Mouse (Mus musculus) olfactory bulb, adult 2 months (tissue): ENCODE data around the gene Cd2bp2. TPM values are rescaled to one million over a fixed set of nuclear protein-coding genes. Genes with fewer than 3 reads are reported as not detected.

Source experiments
- H3K27ac ChIP-seq: fragments of 200-500 bp; 2 replicates; pipeline ENCODE4 v1.5.1; 2012; ENCODE audit warnings: low read depth, low read length; ENCODE audit not compliant: insufficient read depth
- H3K4me1 ChIP-seq: fragments of 200-500 bp; 2 replicates; pipeline ENCODE4 v1.6.1; 2012; ENCODE audit warnings: low read length; ENCODE audit not compliant: control insufficient read depth, insufficient read depth
- H3K4me3 ChIP-seq: fragments of 200-500 bp; 2 replicates; pipeline ENCODE4 v1.5.1; 2012; ENCODE audit warnings: mild to moderate bottlenecking, low read depth, low read length, moderate library complexity; ENCODE audit not compliant: insufficient read depth
- CTCF ChIP-seq: fragments of 200-500 bp; IDR thresholded peaks from 2 replicates; pipeline ENCODE4 v1.5.1; 2012; ENCODE audit warnings: low read depth, mild to moderate bottlenecking, low read length, moderate library complexity; ENCODE audit not compliant: insufficient read depth
- POLR2A ChIP-seq: fragments of 200-500 bp; IDR thresholded peaks from 2 replicates; pipeline ENCODE4 v1.6.1; 2012; ENCODE audit warnings: mild to moderate bottlenecking, low read depth, low read length, moderate library complexity; ENCODE audit not compliant: insufficient read depth
- WGBS: fragments of 180-500 bp; shearing (Covaris S2); methylation state at CpG from one replicate; pipeline ENCODE4 v1.1.7; 2018; 5-methylcytosine and 5-hydroxymethylcytosine counted together
- polyA plus RNA-seq: library from polyadenylated mRNA; stranded (reverse); fragments of >200 nt; gene quantifications from 2 replicates; pipeline ENCODE4 v1.2.4, GENCODE M21; 2012; ENCODE audit warnings: low replicate concordance; ENCODE audit not compliant: missing spikeins, insufficient read depth, insufficient read length

Gene Cd2bp2
- polyA plus RNA-seq, 1 experiment, result not detected

DNA sequence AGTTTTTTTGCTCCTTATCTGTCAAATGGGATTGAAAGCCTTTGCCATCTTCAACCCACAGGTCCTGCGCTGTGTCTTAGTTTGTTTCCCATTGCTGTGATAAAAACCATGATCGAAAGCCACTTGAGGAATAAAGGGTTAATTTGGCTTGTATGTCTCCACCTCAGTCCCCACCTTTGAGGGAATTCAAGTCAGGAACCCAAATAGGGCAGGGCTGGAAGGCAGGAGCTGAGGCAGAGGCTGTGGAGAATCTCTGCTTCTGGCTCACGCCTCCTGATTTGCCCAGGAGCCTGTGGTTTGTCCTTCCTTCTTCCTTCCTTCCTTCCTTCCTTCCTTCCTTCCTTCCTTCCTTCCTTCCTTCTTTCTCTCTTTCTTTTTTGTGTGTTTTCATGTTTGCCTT is 27.3 kb upstream of the Cd2bp2 start:
- TF ChIP-seq CTCF (no peak), POLR2A (no peak)
- Histone ChIP-seq H3K27ac (no peak overlapping the region), H3K4me3 (no peak overlapping the region), H3K4me1 (no peaks in the 10 kb centered on the region)
- WGBS, result over 99% methylated on average over 3 of the region's 3 CpGs

DNA sequence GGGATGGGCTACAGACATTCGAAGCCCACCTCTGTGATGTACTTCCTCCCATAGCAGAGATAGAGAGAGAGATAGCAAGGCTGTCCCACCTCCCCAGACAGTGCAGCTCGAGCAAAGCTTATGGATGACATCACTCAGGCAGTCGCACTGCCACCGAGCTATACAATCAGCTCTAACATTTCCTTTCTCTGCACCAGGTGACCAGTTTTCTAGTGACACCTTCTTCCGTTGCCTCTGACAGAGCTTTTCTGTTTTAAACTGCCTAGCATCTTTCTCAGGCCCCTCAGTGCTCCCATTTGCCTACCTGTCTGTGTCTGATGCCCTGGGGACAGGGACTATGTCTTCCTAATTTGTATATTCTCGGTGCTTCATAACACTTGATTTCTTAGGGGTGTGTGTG is 24.6 kb upstream of the Cd2bp2 start:
- H3K4me3 ChIP-seq, result no peak overlapping the region
- TF ChIP-seq CTCF, result no peak
- no peak for TF ChIP-seq POLR2A
- WGBS, result 84% methylated on average over 6 of the region's 6 CpGs
- H3K27ac ChIP-seq, result no peak overlapping the region
- H3K4me1 ChIP-seq, result no peaks in the 10 kb centered on the region

DNA sequence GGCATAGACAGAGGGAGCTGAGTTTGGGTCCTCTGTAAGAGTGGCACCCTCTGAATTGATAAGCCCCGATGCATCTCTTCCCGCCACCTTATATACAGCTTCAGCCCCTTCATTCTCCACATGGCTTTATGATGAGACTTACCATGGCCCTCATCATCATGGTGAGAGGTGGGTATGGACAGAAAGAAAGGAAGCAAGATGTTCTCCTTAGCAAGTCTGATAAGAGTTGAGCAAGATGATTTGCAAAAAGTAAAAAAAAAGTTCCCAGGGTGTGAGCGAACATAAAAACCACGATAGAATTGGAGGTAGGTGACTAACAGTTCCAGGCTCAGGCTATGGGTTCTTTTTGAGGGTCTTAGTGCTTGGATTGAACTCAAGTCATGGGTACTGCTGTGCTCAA is 22.8 kb upstream of the Cd2bp2 start:
- Histone ChIP-seq H3K27ac (no peak overlapping the region), H3K4me3 (no peak overlapping the region), H3K4me1 (peaks cover 8% of the 10 kb centered on the region)
- 96% methylated on average over 4 of the region's 4 CpGs for WGBS
- TF ChIP-seq CTCF (no peak), POLR2A (no peak)

DNA sequence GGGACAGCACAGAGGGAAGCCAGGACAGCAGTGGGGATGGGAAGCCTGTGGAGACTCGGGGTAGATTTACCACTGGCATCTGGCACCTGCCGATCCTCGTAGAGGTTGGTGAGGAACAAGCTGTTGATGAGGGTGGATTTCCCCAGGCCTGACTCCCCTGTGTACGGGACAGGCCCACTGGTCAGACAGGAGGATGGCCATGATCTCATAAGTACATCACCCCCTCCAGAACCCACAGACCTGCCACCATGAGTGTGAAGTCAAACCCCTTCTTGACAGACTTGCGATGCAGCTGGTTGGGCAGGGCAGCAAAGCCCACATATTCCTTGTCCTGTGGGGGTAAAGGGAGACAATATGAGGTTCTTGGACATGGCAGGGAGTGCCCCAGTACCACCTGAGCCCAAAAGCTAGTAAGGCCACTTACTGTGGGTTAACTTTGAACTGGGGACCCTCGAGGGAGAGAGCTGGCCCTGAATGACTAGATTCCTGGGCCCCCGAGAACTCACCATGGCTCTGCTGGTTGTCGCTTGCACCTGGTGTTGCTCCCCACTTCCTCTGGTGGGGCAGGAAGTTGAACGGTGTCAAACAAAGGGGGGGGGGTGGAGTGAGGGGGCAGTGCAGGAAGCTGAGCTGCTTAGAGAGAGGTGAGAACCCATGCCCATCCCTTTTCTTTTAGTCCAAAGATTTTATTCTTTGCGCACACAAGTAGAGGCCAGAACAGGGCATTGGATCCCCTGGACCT is 22.2 kb upstream of the Cd2bp2 start:
- Histone ChIP-seq H3K4me3 (peak overlapping the region; percentile 2; the same call in 1 of the 2 replicates), H3K27ac (no peak overlapping the region), H3K4me1 (peaks cover 8% of the 10 kb centered on the region)
- TF ChIP-seq CTCF (no peak), POLR2A (no peak)
- 86% methylated on average over 10 of the region's 10 CpGs for WGBS

DNA sequence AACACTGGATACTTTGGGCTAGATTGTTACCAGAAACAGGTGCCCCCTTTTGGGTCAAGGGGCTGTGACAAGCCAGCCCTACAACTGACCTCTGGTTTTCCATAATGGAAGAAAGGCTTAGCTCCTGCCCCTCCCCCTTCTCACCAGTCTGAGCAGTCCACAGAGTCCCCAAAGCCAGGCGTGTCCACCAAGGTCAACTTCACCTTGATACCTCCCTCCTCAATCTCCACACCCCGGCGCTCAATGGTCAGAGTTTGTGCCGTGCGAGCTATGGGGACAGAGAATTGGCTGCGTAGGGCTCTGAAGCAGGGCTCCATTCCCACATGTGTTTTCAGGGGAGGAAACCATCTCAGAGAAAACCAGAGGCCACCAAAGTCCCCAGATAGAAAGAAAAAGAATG is 21.6 kb upstream of the Cd2bp2 start:
- TF ChIP-seq POLR2A (no peak), CTCF (no peak)
- WGBS, result 98% methylated on average over 6 of the region's 6 CpGs
- Histone ChIP-seq H3K27ac (no peak overlapping the region), H3K4me3 (no peak overlapping the region), H3K4me1 (peaks cover 8% of the 10 kb centered on the region)

DNA sequence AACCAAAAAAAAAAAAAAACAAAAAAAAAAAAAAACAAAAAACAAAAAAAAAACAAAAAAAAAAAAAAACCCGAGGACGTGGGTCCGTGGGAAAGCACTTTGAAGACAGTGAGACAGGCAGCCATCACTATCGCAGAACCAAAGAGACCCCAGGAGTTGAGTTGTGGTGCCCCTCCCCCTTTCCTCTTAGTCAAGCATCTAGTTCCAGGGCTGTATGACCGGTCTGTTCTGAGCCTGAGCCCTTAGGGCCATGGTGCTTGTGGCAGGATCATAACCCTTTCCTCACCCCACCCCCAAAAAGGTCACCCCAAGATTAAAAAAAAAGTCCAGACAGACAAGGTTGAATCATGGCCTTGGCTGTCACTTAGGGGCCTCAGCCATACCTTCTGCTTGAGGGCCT is 20.5 kb upstream of the Cd2bp2 start:
- Histone ChIP-seq H3K4me1 (peaks cover 8% of the 10 kb centered on the region), H3K4me3 (no peak overlapping the region), H3K27ac (no peak overlapping the region)
- 86% methylated on average over 5 of the region's 5 CpGs for WGBS
- TF ChIP-seq CTCF (no peak), POLR2A (no peak)

DNA sequence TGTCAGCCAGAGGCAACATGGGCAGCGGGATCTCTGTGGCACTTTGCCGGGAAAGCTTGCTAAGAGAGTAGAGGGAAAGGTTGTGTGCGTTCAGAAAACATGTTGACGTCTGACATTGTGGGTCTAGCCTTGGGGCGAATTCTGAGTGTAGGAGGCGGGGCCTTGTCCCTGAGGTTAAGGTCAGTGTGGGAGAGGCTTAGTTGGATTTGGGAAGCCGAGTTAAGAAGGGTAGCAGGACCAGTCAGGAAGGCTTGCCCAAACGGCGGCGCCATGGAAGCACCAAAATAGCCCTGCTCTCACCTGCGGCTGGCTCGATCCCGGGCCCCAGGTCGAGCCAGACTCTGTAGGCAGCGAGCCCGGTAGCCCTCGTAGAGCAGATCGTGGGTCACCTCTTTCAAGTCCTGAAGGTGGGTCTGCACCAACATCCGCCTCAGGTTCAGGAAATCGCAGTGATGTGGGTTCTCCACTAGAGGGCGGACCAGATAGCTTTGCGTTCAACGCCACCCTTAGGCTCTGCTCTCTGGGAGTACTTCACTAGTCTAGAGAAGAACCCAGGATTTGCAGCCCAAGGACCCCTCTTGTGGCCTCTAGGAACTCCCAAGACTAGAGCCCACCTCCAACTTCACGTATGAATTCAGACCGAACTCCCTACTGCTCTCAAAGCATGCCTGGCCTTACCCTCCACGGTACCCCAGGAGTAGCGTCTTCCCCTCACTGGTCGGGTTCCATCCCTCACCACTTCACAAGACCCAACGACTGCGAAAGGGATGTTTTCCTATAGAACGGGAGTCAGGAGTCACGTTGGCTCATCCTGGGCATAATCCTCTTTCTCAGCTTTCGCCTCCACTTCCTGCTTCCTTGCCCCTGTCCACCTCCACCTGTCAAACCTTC is 19.4 kb upstream of the Cd2bp2 start:
- TF ChIP-seq POLR2A (no peak), CTCF (peak; percentile 38; the same call in 1 of the 2 replicates)
- Histone ChIP-seq H3K4me3 (peak overlapping the region; percentile 31), H3K27ac (no peak overlapping the region), H3K4me1 (peaks cover 8% of the 10 kb centered on the region)
- 27% methylated on average over 33 of the region's 33 CpGs for WGBS

DNA sequence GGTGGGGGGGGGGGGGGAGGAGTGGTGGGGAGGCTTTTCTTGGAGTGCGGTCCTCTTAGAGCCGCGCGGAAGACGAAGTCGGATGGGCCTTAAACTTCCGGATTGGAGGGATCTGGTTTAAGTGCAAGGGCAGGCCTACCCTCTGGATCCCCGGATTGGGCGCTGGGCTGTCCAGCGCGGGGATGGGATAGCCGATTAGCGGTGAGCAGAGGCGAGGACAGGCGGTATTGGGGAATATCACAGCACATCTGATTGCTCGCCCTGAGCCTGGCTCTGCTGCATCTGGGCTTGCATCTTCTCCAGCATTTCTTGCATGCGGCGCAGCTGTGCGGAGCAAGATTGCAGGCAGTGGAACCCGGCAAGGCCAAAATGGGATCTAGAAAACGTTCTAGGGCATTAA is 18.7 kb upstream of the Cd2bp2 start:
- H3K4me3 ChIP-seq, result peak overlapping the region; percentile 31
- 59% methylated on average over 21 of the region's 21 CpGs for WGBS

DNA sequence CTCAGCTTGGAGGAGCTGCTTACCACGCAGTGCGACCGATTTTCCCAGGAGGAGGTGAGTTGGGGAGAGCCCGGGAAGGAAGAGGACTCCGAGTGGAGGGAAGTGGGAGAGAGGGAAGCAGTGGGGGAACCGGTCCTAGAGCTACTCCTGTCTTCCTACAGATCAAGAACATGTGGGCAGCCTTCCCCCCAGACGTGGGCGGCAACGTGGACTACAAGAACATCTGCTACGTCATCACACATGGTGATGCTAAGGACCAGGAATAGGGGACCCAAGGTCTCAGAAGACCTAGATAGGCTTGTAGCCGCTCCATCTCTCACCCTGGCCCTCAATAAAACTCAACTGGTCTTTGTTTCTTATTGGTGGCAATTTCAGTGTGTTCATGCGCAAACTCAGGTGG is 18.1 kb upstream of the Cd2bp2 start:
- H3K4me1 ChIP-seq, result peaks cover 8% of the 10 kb centered on the region
- H3K4me3 ChIP-seq, result no peak overlapping the region
- H3K27ac ChIP-seq, result no peak overlapping the region
- 65% methylated on average over 12 of the region's 12 CpGs for WGBS
- TF ChIP-seq CTCF (peak; percentile 15; the same call in 1 of the 2 replicates), POLR2A (no peak)

More for the DNA sequence above, 18.7 kb upstream of the Cd2bp2 start:
- Histone ChIP-seq H3K4me1 (peaks cover 8% of the 10 kb centered on the region), H3K27ac (no peak overlapping the region)
- TF ChIP-seq CTCF, result no peak
